Mouse (Mus musculus): ENCODE measurements around the gene Olfr94.

DNA sequence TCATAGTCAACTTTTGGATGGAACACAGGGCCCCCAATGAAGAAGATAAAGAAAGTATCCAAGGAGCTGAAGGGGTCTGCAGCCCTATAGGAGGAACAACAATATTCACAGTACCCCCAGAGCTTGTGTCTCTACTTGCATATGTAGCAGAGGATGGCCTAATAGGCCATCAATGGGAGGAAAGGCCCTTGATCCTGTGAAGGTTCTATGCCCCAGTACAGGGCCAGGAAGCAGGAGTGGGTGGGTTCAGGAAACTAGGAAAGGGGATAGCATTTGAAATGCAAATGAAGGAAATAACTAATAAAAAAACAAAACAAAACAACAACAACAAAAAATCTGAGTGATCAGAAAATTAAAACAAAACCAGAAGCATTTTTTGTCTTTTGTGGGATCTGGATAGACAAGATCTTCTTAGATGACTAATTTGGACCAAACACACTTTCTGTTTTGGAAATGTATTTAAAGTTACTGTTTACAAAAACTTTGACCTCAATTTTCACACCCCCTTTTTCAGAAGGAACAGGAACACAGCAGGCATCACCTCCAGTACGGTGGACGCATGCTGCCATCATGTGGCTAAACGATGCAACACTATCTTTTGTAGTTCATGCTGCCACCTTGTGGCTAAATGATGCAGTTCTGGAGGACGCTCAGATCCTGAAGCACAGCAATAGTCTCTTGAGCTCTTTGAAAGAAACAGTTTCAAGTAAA, 2.6 kb upstream of the Olfr94 start:
- TF ChIP-seq CTCF (IDR thresholded peaks at IDR 0.05; ENCODE audit: borderline replicate concordance, insufficient read depth, low read depth, low read length) (peak; percentile 100), POLR2A (IDR thresholded peaks at IDR 0.05; ENCODE audit: borderline replicate concordance, insufficient read depth, low read length) (no peak)

All from cerebellum, adult 2 months (tissue).